In the genomic region with DNA sequence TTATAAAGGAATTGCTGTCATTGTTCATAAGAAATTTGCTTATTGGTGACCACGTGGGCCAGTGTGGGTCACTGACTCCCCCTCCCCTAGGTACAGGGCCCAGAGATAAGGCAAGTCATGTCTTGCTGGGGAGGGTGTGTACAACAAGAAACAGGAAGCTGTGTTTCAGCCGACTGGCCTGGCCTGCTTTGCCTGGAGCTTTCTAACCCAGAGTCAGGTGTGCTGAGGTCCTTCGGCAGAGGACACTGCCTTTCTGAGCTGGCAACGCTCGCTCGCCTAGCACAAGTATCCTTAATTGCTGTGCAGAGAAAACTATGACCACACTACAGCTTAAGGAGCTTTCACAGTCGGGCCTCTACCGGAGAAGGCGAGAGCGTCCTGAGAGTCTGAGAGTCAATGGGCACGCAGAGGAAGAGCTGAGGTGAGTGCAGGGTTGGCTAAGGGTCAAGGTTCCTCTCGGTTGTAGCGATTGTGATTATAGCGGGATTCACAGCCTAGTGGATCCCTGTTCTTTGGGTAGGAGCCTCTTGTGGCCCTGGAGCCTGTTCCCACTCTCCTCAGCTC, we compare ENCODE assay signal across 8 mouse cellular contexts. TPM values are rescaled to one million over a fixed set of nuclear protein-coding genes. Genes with fewer than 3 reads are reported as not detected.
DNase-seq lines count a peak whose midpoint lies in the region; ATAC-seq and TF ChIP-seq lines count a peak whose summit lies in the region.

No protein-coding gene starts in this region.

- TF ChIP-seq CTCF in stomach, postnatal 0 days (IDR thresholded peaks at IDR 0.05; ENCODE audit: low read depth): no peak

- H3K9me3 ChIP-seq in lung, embryonic 16.5 days (ENCODE audit: control insufficient read depth, low read length): no peaks in the 10 kb centered on the region
- no peaks in the 10 kb centered on the region for H3K9me3 ChIP-seq in stomach, postnatal 0 days (ENCODE audit: control insufficient read depth, low read length)

- no peak for TF ChIP-seq EP300 in stomach, postnatal 0 days (optimal IDR thresholded peaks at IDR 0.05)

- peak; percentile 45 to 51 for DNase-seq in lung, adult 18-20 months
- DNase-seq in lung, postnatal 10 days: no peak
- peak; percentile 17 for DNase-seq in embryo, embryonic 9.5 days (ENCODE audit: extremely low spot score)
- DNase-seq in stomach, postnatal 0 days (ENCODE audit: low spot score): peak; percentile 53
- DNase-seq in adrenal gland, postnatal 25 days: no peak
- no peak for DNase-seq in frontal cortex, postnatal 36 days (ENCODE audit: low spot score in 2 of 2)

- no peaks in the 10 kb centered on the region for H3K27me3 ChIP-seq in lung, embryonic 16.5 days (ENCODE audit: control insufficient read depth, insufficient read depth, low read depth, low read length)
- H3K27me3 ChIP-seq in stomach, postnatal 0 days (ENCODE audit: control insufficient read depth, insufficient read depth, low read length): no peaks in the 10 kb centered on the region

- H3K4me1 ChIP-seq in lung, embryonic 16.5 days (replicated peaks; ENCODE audit: control insufficient read depth, insufficient read depth, low read length): peaks cover 30% of the 10 kb centered on the region
- H3K4me1 ChIP-seq in stomach, postnatal 0 days (replicated peaks; ENCODE audit: control insufficient read depth, insufficient read depth): 0 out of 2 replicates have a peak, but pooled peaks cover 5% of the 10 kb centered on the region

- no peaks in the 10 kb centered on the region for H3K36me3 ChIP-seq in lung, embryonic 16.5 days (ENCODE audit: control insufficient read depth, insufficient read depth, low read length)
- no peaks in the 10 kb centered on the region for H3K36me3 ChIP-seq in stomach, postnatal 0 days (ENCODE audit: control insufficient read depth, insufficient read depth, low read length)

- H3K4me3 ChIP-seq in lung, embryonic 16.5 days (ENCODE audit: low read length): peak overlapping the region; percentile 29
- H3K4me3 ChIP-seq in stomach, postnatal 0 days (ENCODE audit: low read depth, low read length): 0 out of 2 replicates have a peak overlapping the region, but pooled peaks have one; percentile 1

- H3K27ac ChIP-seq in lung, embryonic 16.5 days (ENCODE audit: low read length): peak overlapping the region; percentile 85
- peak overlapping the region; percentile 85 for H3K27ac ChIP-seq in stomach, postnatal 0 days (replicated peaks)

- ATAC-seq in inflammation-experienced regulatory T-cells, adult 6 months: peak; percentile 57
- peak; percentile 72 for ATAC-seq in lung, embryonic 16.5 days (ENCODE audit: low read depth)
- peak; percentile 72 for ATAC-seq in stomach, postnatal 0 days (ENCODE audit: low FRiP score, low TSS enrichment)

- WGBS in lung, embryonic 16.5 days: 28% methylated on average over 14 of the region's 14 CpGs
- WGBS in stomach, postnatal 0 days: 27% methylated on average over 14 of the region's 14 CpGs

- peak overlapping the region; percentile 40 for H3K9ac ChIP-seq in lung, embryonic 16.5 days (ENCODE audit: low read length)
- H3K9ac ChIP-seq in stomach, postnatal 0 days (ENCODE audit: low read length): peak overlapping the region; percentile 35

- H3K4me2 ChIP-seq in lung, embryonic 16.5 days (ENCODE audit: low read depth, low read length): peak overlapping the region; percentile 42
- H3K4me2 ChIP-seq in stomach, postnatal 0 days (replicated peaks; ENCODE audit: low read depth): peak overlapping the region; percentile 49

RNA-seq across cellular contexts. Expression of gene Lims1, which starts 48.1 kb away (rescaled TPM):
- polyA plus RNA-seq in inflammation-experienced regulatory T-cells, adult 6 months (2017; shearing (Covaris generic)): 100 to 1,000 TPM in 2 of 3 experiments, 10 to 100 TPM in 1; 96.1 to 111 (median 106) TPM
- polyA plus RNA-seq in lung, embryonic 16.5 days (2015; fragmentation: Nextera tagmentation; extraction: Ambion mirVana): 231 and 237 TPM in 2 replicates
- 101 and 111 TPM in 2 replicates for polyA plus RNA-seq in stomach, postnatal 0 days (2015; fragmentation: Nextera tagmentation; extraction: Ambion mirVana)
- 46.8 and 69.7 TPM in 2 replicates for total RNA-seq in adrenal gland, postnatal 25 days (2021)

Comparison
In these comparisons a context has a peak if more than half of its experiments do, and no peak if none do; other contexts are left out.
1. DNase-seq: peak in lung, adult 18-20 months (2 of 2), embryo, embryonic 9.5 days (single experiment) and stomach, postnatal 0 days (single experiment); none in lung, postnatal 10 days (single experiment), adrenal gland, postnatal 25 days (single experiment) and frontal cortex, postnatal 36 days (0 of 2).
2. Peak in every context shown above with its lines, with median percentiles within 50 percentile points of each other: ATAC-seq.